Mouse (Mus musculus) lung, postnatal 0 days (tissue): ENCODE data around the gene Bglap.

Experiments used
- CTCF ChIP-seq: IDR thresholded peaks from 2 replicates; pipeline ENCODE4 v1.5.1; 2016; ENCODE audit warnings: antibody characterized with exemption, mild to moderate bottlenecking
- EP300 ChIP-seq: IDR thresholded peaks from 2 replicates; pipeline ENCODE4 v1.6.1; 2016; ENCODE audit warnings: antibody characterized with exemption, mild to moderate bottlenecking, control low read depth

DNA sequence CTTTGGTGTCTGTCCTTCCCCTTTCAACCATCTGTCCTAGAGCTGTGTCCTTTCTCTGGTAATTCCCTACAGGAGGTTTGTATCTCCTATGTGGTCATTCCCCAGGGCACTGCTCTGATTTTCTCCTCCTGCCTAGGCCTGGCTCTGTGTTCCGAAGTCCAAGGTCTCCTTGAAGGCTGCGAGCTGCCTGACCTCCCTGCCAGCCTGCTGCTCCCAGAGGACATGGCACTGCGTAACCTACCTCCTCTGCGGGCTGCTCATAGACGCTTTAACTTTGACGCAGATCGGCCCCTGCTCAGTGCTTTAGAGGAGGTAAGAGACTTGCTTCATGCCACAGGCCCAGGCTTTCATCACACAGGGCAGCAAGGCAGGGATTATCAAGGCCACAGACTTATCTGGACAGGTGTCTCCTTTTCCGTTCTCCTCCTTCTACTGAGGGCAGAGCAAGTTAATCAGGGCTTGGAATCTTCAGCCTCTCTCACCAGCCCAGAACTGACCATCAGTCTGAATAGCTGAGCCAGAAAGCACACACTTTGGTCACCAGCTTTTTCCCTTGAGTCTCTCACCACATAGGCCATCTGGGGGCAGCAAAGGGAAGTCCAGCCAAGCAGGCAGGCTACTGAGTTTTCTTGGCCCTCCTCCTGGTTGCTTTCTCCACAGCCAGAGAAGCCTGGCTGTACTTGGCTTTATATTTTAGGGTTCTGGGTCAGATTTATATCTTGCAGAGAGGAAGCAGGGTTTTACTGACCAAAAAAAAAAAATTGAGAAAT lies 29.7 kb downstream of the Bglap start:
- no peak for TF ChIP-seq CTCF
- no peak for TF ChIP-seq EP300
